Comparison of ENCODE assay signal across 8 mouse cellular contexts in genomic region chr9:40456191-40456590, GRCm38 (mm10).
A peak's percentile ranks its signal among the peaks of the same experiment; 100 is the strongest.
DNase-seq lines count a peak whose midpoint lies in the region; ATAC-seq lines count a peak whose summit lies in the region.

No protein-coding gene starts in this region.

- H3K36me3 ChIP-seq in kidney, embryonic 16.5 days (ENCODE audit: insufficient read depth, low read length) = no peaks in the 10 kb centered on the region

- H3K27ac ChIP-seq in kidney, embryonic 16.5 days (ENCODE audit: low read length) = peak overlapping the region; percentile 78
- no peak overlapping the region for H3K27ac ChIP-seq in brown adipose tissue, adult 24 weeks (replicated peaks; ENCODE audit: low read depth, low read length)

- peak; percentile 93 for ATAC-seq in kidney, embryonic 16.5 days (ENCODE audit: low FRiP score, low TSS enrichment)
- ATAC-seq in megakaryocyte progenitor cell, adult 5-6 weeks (replicated peaks; ENCODE audit: poor library complexity) = peak; percentile 8

- peaks cover 36% of the 10 kb centered on the region for H3K4me1 ChIP-seq in kidney, embryonic 16.5 days (ENCODE audit: insufficient read depth, low read length)
- no peaks in the 10 kb centered on the region; the same call in 1 of the 2 replicates for H3K4me1 ChIP-seq in brown adipose tissue, adult 24 weeks (ENCODE audit: control insufficient read depth, insufficient read depth, insufficient read length, low read length)

- peak overlapping the region; percentile 97 for H3K4me2 ChIP-seq in kidney, embryonic 16.5 days (replicated peaks; ENCODE audit: low read depth, low read length)

- no peak for DNase-seq in kidney, postnatal 36 days
- DNase-seq in heart, adult 9 months (ENCODE audit: low spot score in 2 of 2) = peak; percentile 35 to 51
- DNase-seq in left cerebral cortex, postnatal 4 days = peak; percentile 58
- peak; percentile 33 for DNase-seq in telencephalon, adult 2 months (ENCODE audit: low read depth, low spot score)
- DNase-seq in frontal cortex, postnatal 25 days (ENCODE audit: low spot score in 2 of 2) = no peak

- H3K27me3 ChIP-seq in kidney, embryonic 16.5 days (ENCODE audit: insufficient read depth, low read length) = no peaks in the 10 kb centered on the region

- H3K4me3 ChIP-seq in kidney, embryonic 16.5 days (ENCODE audit: low read length) = peak overlapping the region; percentile 69
- H3K4me3 ChIP-seq in brown adipose tissue, adult 24 weeks (ENCODE audit: insufficient read depth, low read depth, low read length) = peak overlapping the region; percentile 64

- H3K9ac ChIP-seq in kidney, embryonic 16.5 days (replicated peaks; ENCODE audit: low read length) = peak overlapping the region; percentile 74

- intact Hi-C loops in left cerebral cortex, postnatal 4 days (cut with DNase I) = no loop called here

- 1% methylated on average over 7 of the region's 7 CpGs for WGBS in kidney, embryonic 16.5 days

- H3K9me3 ChIP-seq in kidney, embryonic 16.5 days (ENCODE audit: low read length) = no peaks in the 10 kb centered on the region

Comparison
In these comparisons a context has a peak if more than half of its experiments do, and no peak if none do; other contexts are left out.
1. DNase-seq: peak in heart, adult 9 months (2 of 2), left cerebral cortex, postnatal 4 days (single experiment) and telencephalon, adult 2 months (single experiment); none in kidney, postnatal 36 days (0 of 2) and frontal cortex, postnatal 25 days (0 of 2).